Mouse (Mus musculus): ENCODE results near the gene Guk1. TPM values are rescaled to one million over a fixed set of nuclear protein-coding genes. Genes with fewer than 3 reads are reported as not detected.

Guk1 gene
- total RNA-seq, 1 experiment from 2014 or later: 45.9 TPM

- ATAC-seq (replicated peaks; ENCODE audit: insufficient number of reproducible peaks, low FRiP score, low TSS enrichment, poor library complexity, severe bottlenecking): no peak
Measured at GRCm38 (mm10) chr11:59174189-59174838, 17.7 kb downstream of the Guk1 start.

DNA sequence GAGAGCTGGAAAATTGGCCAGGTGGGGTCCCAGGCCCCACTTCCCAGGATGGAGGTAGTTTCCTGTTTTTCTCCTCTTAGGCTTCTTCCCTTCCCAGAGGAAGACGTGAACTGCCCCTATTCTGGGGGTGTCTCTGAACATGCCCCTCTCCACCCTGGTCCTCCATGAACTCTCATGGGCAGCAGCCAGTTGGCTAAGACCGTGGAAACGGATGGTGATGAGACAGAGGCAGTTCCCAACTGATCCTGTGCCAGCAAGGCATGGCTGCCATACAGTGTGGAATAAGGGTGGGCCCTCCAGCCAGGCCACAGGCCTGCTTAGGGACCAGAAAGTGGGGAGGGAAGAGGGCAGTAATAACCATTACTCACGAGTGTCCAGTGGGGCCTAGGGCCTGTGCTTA is 21.5 kb downstream of the Guk1 start:
- ATAC-seq (replicated peaks; ENCODE audit: insufficient number of reproducible peaks, low FRiP score, low TSS enrichment, poor library complexity, severe bottlenecking): no peak

- ATAC-seq (replicated peaks; ENCODE audit: insufficient number of reproducible peaks, low FRiP score, low TSS enrichment, poor library complexity, severe bottlenecking): no peak
Measured at GRCm38 (mm10) chr11:59169807-59170206, 22.2 kb downstream of the Guk1 start.

DNA sequence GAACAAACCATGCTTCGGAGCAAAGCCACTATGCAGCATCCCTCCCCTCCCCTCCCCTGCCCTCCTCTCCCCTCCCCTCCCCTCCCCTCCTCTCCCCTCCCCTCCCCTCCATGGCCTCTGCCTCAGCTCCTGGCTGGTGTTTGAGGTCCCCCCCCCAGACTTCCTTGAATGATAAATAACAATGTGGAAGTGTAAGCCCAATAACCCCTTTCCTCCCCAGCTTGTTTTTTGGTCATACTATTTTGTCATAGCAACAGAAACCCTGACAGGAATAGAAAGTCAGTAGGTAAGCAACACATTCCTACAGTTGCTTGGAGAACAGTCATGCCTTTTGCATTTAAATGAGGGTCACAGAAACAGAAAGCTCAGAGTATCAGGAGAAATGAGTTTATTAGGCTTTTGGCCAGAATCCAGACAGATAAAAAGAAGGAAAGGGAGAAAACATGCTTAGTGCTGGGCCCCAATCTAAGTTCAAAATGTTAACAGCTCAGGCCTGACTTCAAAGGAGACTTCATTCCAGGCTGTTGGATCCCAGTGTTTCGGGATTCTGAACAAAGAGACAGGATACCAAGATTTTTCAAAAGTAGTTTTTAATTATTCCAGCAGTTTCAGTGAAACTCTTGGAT is 26.3 kb downstream of the Guk1 start:
- no peak for ATAC-seq (replicated peaks; ENCODE audit: insufficient number of reproducible peaks, low FRiP score, low TSS enrichment, poor library complexity, severe bottlenecking)

GRCm38 (mm10) chr11:59164384-59164783 is 27.6 kb downstream of the Guk1 start:
- ATAC-seq (replicated peaks; ENCODE audit: insufficient number of reproducible peaks, low FRiP score, low TSS enrichment, poor library complexity, severe bottlenecking): no peak

- ATAC-seq (replicated peaks; ENCODE audit: insufficient number of reproducible peaks, low FRiP score, low TSS enrichment, poor library complexity, severe bottlenecking): peak; percentile 90
Measured at GRCm38 (mm10) chr11:59163255-59164236, 28.5 kb downstream of the Guk1 start, which contains the start of gene Iba57. Gene Iba57, minus strand, starts transcription at chr11:59163739.

DNA sequence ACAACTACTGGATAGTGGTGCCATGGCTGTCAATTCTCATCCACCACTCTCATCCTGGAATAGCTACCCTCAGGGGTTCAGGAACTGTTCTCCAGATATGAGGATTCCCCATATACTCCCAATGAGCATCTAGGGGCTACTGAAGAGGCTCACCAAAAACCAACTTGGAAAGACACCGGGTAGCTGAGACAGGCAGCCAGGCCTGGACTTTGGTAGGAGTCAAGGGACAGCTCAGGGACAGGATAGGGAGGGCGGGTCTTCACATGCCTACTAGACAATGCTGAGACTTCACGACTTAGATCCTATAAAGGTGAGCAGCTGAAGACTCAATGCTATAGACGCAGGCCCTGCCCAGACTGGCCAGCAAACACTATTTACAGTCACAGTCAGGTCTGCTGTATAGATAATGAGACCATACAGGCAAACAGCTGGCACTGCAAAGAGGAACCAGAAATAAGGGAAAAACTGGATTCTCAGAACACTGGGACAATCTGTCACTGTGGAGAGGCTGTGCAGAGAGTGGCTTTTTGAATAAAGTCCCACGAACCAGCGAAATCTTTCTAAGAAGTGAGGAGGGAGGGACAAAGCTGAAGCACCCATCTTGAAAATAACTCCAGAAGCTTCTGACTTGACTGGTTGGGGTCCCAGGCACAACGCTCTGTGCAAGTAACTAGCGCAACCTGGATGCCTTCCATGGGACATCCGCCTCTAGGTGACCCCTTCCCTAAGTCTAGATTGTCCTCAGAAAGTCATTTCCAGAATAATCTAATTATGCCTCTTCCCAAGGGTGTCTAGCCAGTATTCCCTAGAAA is 29.4 kb downstream of the Guk1 start:
- ATAC-seq (replicated peaks; ENCODE audit: insufficient number of reproducible peaks, low FRiP score, low TSS enrichment, poor library complexity, severe bottlenecking): no peak

DNA sequence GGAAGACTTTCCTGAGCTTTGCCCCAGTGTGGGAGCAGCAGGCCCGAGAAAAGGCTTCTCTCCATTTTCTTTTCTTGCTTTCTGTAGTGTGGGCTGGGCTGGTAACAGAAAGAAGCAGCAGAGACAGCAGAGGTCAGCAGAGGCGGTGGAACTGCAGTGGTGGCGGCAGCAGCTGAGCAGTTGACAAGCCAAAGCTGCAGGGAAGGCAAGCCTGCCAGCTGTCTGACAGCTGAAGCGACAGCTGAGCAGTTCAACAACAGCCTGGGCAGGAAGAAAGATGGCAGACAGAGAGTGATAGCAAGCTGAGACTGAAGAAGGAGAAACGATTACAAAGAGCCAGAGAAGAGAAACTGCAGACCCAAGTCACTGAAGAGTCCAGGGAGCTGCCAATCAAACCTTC is 30.6 kb downstream of the Guk1 start:
- ATAC-seq (replicated peaks; ENCODE audit: insufficient number of reproducible peaks, low FRiP score, low TSS enrichment, poor library complexity, severe bottlenecking): no peak

DNA sequence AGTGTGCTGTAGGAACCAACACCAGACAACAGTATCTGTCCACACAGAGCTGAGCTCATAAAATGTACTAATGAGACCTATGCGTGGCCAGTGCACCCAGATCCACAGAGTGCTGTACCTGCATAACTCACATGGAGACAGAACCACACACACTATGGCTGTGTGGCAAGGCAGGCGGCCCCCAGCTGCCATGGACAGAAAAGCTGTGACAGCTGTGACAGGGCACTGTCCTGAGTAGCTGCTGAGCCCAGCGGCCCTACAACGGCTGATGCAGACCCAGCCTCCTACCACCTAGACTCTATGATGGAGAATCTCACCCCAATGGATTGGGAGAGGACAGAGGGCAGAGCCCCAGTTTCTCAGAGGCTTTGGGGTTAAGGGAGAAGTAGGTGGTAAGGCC is 32.5 kb downstream of the Guk1 start:
- ATAC-seq (replicated peaks; ENCODE audit: insufficient number of reproducible peaks, low FRiP score, low TSS enrichment, poor library complexity, severe bottlenecking): no peak

GRCm38 (mm10) chr11:59159099-59159498 is 32.9 kb downstream of the Guk1 start:
- no peak for ATAC-seq (replicated peaks; ENCODE audit: insufficient number of reproducible peaks, low FRiP score, low TSS enrichment, poor library complexity, severe bottlenecking)

DNA sequence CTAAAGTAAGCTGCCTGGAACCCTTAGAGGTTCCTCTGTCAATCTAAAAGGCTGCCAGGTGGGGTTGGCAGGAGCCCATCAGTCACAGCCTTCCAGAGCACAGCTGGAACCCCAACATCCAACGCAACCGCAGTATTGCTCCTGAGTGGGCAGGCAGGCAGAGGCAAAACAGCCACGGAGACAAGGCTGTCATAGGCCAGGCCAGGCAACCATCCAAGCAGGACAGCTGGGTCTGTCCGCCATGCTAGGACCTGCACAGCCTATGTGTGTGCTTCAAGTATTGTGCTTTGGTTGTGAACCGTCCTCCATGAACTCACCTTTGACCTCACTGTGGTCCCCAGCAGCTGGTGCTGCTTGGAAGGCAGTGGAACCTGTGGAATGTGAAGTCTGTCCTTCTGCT is 36.1 kb downstream of the Guk1 start:
- no peak for ATAC-seq (replicated peaks; ENCODE audit: insufficient number of reproducible peaks, low FRiP score, low TSS enrichment, poor library complexity, severe bottlenecking)

GRCm38 (mm10) chr11:59154220-59154619 is 37.8 kb downstream of the Guk1 start:
- ATAC-seq (replicated peaks; ENCODE audit: insufficient number of reproducible peaks, low FRiP score, low TSS enrichment, poor library complexity, severe bottlenecking): no peak

- ATAC-seq (replicated peaks; ENCODE audit: insufficient number of reproducible peaks, low FRiP score, low TSS enrichment, poor library complexity, severe bottlenecking): no peak
Measured at GRCm38 (mm10) chr11:59151729-59152128, 40.3 kb downstream of the Guk1 start.

- ATAC-seq (replicated peaks; ENCODE audit: insufficient number of reproducible peaks, low FRiP score, low TSS enrichment, poor library complexity, severe bottlenecking): no peak
Measured at GRCm38 (mm10) chr11:59149302-59149701, 42.7 kb downstream of the Guk1 start.

DNA sequence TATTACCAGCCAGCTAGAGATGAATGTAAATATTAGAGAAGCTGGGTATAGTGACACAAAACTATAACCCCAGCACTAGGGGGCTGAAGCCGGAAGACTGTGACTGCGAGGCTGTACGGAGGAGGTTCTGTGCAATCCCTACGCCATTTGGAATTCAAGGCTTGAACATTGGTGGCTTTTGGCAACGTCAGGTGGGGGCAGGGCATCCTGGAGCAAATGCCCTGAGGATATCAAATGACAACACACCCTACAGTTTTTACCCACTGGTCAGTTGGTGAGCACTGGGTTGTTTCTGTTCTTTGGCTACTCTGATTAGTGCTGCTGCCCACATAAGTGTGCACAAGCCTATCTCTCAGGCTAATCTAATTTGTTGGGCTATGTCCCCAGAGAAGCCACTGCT is 49.0 kb downstream of the Guk1 start:
- no peak for ATAC-seq (replicated peaks; ENCODE audit: insufficient number of reproducible peaks, low FRiP score, low TSS enrichment, poor library complexity, severe bottlenecking)

GRCm38 (mm10) chr11:59141772-59142370 is 50.1 kb downstream of the Guk1 start:
- ATAC-seq (replicated peaks; ENCODE audit: insufficient number of reproducible peaks, low FRiP score, low TSS enrichment, poor library complexity, severe bottlenecking): no peak

DNA sequence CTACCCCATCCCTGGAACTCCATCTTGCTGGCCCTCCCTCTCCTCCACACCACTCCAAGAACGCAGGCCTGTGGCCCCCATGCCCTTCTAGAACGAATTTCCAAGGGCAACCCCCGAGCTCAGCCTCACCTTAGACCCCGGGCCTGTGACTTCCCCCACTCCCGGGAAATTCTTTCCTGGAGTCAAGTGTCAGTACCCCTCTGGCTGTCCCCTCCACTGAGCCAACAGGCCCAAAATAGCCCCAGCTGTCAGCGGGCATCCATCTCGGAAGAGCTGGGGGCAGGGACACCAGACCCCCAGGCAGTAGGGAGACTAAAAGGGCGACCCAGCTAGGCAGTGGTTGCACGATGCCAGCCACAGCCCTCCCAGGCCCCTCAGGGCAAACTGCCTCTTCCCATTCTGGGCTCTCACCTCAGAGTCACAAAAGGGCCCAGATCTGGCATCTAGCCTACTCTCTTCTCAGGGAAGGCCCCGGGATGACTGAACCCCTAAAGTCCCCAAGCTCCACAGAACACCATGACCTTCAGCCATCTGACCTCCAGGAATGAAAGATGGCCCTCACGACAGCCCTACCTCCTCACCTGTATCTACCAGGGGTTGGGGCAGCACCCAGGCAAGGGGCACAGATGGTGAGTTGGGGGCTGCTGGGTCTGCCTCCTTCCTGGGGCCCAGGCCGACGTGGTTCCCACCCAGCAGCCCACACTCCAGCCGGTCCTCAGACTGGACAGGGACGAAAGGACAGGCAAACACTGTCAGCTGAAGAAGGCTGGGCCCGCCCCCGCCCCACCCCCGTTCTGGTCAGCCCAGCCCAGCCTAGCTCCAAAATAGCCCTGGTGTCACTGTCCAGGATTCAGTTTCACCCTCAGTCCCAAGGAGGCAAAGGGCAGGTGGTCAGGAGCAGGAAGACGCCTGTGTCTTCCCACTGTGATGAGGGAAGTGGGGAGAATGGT is 53.2 kb downstream of the Guk1 start:
- no peak for ATAC-seq (replicated peaks; ENCODE audit: insufficient number of reproducible peaks, low FRiP score, low TSS enrichment, poor library complexity, severe bottlenecking)
